Mouse (Mus musculus): ENCODE measurements at regions not wholly inside any gene's neighbourhood (a gene's known extent, or its start where the extent isn't known, plus 50 kb on each side); places are given as distances from the start of the nearest gene placed in this dataset.

DNA sequence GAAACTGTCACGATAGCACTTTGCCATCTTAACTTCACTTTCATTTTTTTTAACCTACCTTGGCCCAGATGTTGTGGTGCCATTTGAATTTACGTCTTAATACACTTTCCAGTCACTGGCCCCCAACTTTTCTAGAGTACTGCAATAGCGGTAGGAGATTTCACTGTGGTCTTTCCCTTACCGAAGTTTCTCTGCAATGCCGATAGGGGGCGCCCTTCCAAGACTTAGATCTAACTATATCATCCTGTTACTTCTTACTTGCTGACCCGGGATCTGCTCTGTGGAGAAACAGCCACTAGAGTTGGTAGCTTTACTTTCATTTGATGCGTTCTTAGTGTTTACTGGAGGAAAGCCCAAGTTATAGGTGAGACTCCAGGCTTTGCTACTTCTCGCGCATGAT lies 92.6 kb upstream of the Hmgn3 start:
- no peak for ATAC-seq (ENCODE audit: extremely low read depth, insufficient number of reproducible peaks, low FRiP score, low TSS enrichment)
- H3K27ac ChIP-seq (replicated peaks) = no peak overlapping the region
- H3K9me3 ChIP-seq = no peaks in the 10 kb centered on the region
- H3K36me3 ChIP-seq = no peaks in the 10 kb centered on the region
- 69% methylated on average over 10 of the region's 10 CpGs for WGBS
- H3K4me2 ChIP-seq = no peak overlapping the region
- H3K9ac ChIP-seq = no peak overlapping the region
- no peaks in the 10 kb centered on the region for H3K27me3 ChIP-seq (replicated peaks)
- no peak overlapping the region for H3K4me3 ChIP-seq
- H3K4me1 ChIP-seq = no peaks in the 10 kb centered on the region

DNA sequence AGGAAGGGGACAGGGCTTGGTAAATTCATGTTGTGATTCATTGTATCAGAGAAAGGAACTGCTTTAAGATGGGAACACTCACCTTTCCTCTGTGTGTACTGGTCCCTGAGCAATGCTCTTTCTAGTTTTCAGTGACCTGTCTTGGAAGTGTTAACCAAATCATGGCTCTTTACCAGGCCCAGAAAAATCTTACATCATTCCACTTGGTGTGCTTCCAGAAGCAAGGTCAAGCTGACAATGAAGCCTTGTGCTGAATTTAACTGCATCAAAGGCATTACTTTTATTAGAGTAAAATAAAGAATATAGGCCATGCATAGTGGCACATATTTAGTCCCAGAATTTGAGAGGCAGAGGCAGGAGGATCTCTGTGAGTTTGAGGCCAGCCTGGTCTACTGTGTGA lies 75.4 kb upstream of the Hmgn3 start:
- no peaks in the 10 kb centered on the region for H3K36me3 ChIP-seq
- H3K4me1 ChIP-seq = no peaks in the 10 kb centered on the region
- H3K27me3 ChIP-seq (replicated peaks) = no peaks in the 10 kb centered on the region
- H3K4me3 ChIP-seq = no peak overlapping the region
- ATAC-seq (ENCODE audit: extremely low read depth, insufficient number of reproducible peaks, low FRiP score, low TSS enrichment) = no peak
- no peak overlapping the region for H3K27ac ChIP-seq (replicated peaks)
- no peak overlapping the region for H3K4me2 ChIP-seq
- H3K9ac ChIP-seq = no peak overlapping the region
- H3K9me3 ChIP-seq = no peaks in the 10 kb centered on the region

GRCm38 (mm10) chr9:83202583-83202982 lies 56.1 kb upstream of the Hmgn3 start:
- no peaks in the 10 kb centered on the region for H3K27me3 ChIP-seq (replicated peaks)
- no peaks in the 10 kb centered on the region for H3K4me1 ChIP-seq
- WGBS = 73% methylated on average over 5 of the region's 5 CpGs
- H3K36me3 ChIP-seq = no peaks in the 10 kb centered on the region
- no peak overlapping the region for H3K9ac ChIP-seq
- no peak overlapping the region for H3K27ac ChIP-seq (replicated peaks)
- H3K4me2 ChIP-seq = no peak overlapping the region
- H3K4me3 ChIP-seq = no peak overlapping the region
- no peak for ATAC-seq (ENCODE audit: extremely low read depth, insufficient number of reproducible peaks, low FRiP score, low TSS enrichment)
- H3K9me3 ChIP-seq = no peaks in the 10 kb centered on the region

DNA sequence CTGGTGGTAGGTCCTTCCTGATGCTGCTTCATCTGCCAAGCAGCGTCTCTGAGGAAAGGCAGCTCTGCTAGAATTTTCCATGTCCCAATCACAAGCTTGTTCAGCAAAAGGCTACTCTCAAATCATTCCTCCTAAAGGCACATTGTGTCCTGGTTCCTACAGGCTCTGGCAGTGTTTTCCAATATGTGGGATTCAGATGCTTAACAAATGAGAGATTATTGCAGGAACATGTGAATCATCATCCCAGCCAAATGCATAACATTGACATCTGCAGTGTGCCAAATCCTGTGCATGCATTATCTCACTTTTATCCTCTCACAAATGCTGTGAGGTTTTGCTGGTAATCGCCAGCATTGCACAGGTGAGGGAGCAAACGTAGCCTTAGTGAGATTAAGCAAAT lies 53.3 kb upstream of the Hmgn3 start:
- no peak overlapping the region for H3K9ac ChIP-seq
- no peak overlapping the region for H3K4me2 ChIP-seq
- WGBS = 84% methylated on average over 3 of the region's 3 CpGs
- no peak overlapping the region for H3K4me3 ChIP-seq
- no peaks in the 10 kb centered on the region for H3K36me3 ChIP-seq
- H3K4me1 ChIP-seq = no peaks in the 10 kb centered on the region
- H3K9me3 ChIP-seq = no peaks in the 10 kb centered on the region
- no peak for ATAC-seq (ENCODE audit: extremely low read depth, insufficient number of reproducible peaks, low FRiP score, low TSS enrichment)
- no peaks in the 10 kb centered on the region for H3K27me3 ChIP-seq (replicated peaks)
- H3K27ac ChIP-seq (replicated peaks) = no peak overlapping the region

GRCm38 (mm10) chr9:83199176-83199575 lies 52.7 kb upstream of the Hmgn3 start:
- ATAC-seq (ENCODE audit: extremely low read depth, insufficient number of reproducible peaks, low FRiP score, low TSS enrichment) = no peak

DNA sequence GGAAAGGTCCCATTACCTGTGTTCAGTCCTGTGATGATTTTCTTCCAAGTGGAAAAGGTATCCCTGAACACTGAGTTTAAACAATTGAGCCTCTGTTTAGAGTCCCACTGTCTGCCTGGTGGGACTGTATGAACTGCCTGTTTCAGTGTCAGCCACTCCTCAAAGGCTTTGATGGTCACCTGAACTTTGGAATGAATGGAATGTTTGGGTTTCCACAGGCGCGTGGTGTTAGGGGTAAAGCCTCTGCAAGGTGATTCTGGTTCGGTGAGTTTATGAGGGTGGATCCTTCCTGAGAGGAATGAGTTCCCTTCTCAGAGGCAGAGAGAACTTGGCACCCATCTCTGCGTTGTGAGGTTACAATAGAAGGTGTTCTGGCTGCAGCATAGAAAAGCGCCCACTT lies 50.5 kb upstream of the Hmgn3 start:
- Histone ChIP-seq H3K36me3 (no peaks in the 10 kb centered on the region), H3K4me2 (no peak overlapping the region), H3K4me1 (no peaks in the 10 kb centered on the region), H3K9me3 (no peaks in the 10 kb centered on the region), H3K4me3 (no peak overlapping the region), H3K27ac (replicated peaks) (no peak overlapping the region), H3K27me3 (replicated peaks) (no peaks in the 10 kb centered on the region), H3K9ac (no peak overlapping the region)
- WGBS = 61% methylated on average over 5 of the region's 5 CpGs
- ATAC-seq (ENCODE audit: extremely low read depth, insufficient number of reproducible peaks, low FRiP score, low TSS enrichment) = no peak

More at GRCm38 (mm10) chr9:83199176-83199575, 52.7 kb upstream of the Hmgn3 start:
- Histone ChIP-seq H3K9ac (no peak overlapping the region), H3K4me1 (no peaks in the 10 kb centered on the region), H3K4me2 (no peak overlapping the region), H3K27ac (replicated peaks) (no peak overlapping the region), H3K4me3 (no peak overlapping the region), H3K27me3 (replicated peaks) (no peaks in the 10 kb centered on the region), H3K36me3 (no peaks in the 10 kb centered on the region), H3K9me3 (no peaks in the 10 kb centered on the region)
- WGBS = 69% methylated on average over 3 of the region's 3 CpGs
